Mouse (Mus musculus) lung, embryonic 16.5 days (tissue): ENCODE measurements around the gene Hs6st3. TPM values are rescaled to one million over a fixed set of nuclear protein-coding genes. Genes with fewer than 3 reads are reported as not detected.
A peak's percentile ranks its signal among the peaks of the same experiment; 100 is the strongest.

Experiments used
- ATAC-seq: fragments of 200-750 bp; cut with Nextera tagmentation; 2 replicates; pipeline ENCODE4 v1.8.0; 2017; ENCODE audit warnings: low read depth, mild to moderate bottlenecking, moderate library complexity
- H3K27ac ChIP-seq: fragments of 300-500 bp; sonication (generic); 2 replicates; pipeline ENCODE4 v1.5.1; 2014; ENCODE audit warnings: mild to moderate bottlenecking, control low read depth, low read length
- H3K27me3 ChIP-seq: fragments of 300-500 bp; sonication (generic); 2 replicates; pipeline ENCODE4 v1.6.1; 2014; ENCODE audit warnings: low read depth, low read length, mixed read lengths; ENCODE audit not compliant: control insufficient read depth, insufficient read depth
- H3K36me3 ChIP-seq: fragments of 300-500 bp; sonication (generic); 2 replicates; pipeline ENCODE4 v1.6.1; 2014; ENCODE audit warnings: low read length; ENCODE audit not compliant: control insufficient read depth, insufficient read depth
- H3K4me1 ChIP-seq: fragments of 300-500 bp; sonication (generic); replicated peaks from 2 replicates; pipeline ENCODE4 v1.6.1; 2014; ENCODE audit warnings: low read length, mixed read lengths; ENCODE audit not compliant: control insufficient read depth, insufficient read depth
- H3K4me2 ChIP-seq: fragments of 300-500 bp; sonication (generic); 2 replicates; pipeline ENCODE4 v1.6.1; 2014; ENCODE audit warnings: low read depth, low read length, control low read depth
- H3K4me3 ChIP-seq: fragments of 300-500 bp; sonication (generic); 2 replicates; pipeline ENCODE4 v1.5.1; 2014; ENCODE audit warnings: mild to moderate bottlenecking, low read length, control low read depth
- H3K9ac ChIP-seq: fragments of 300-500 bp; sonication (generic); 2 replicates; pipeline ENCODE4 v1.6.1; 2014; ENCODE audit warnings: low read length, control low read depth
- H3K9me3 ChIP-seq: fragments of 300-500 bp; sonication (generic); 2 replicates; pipeline ENCODE4 v1.6.1; 2016; ENCODE audit warnings: low read length; ENCODE audit not compliant: control insufficient read depth
- WGBS: fragments of 180-500 bp; shearing (Covaris S2); extraction: QIAGEN DNeasy Blood & Tissue Kit; methylation state at CpG from one replicate; pipeline ENCODE4 v1.1.7; 2014; 5-methylcytosine and 5-hydroxymethylcytosine counted together
- polyA plus RNA-seq: library from polyadenylated mRNA; unstranded; fragments of >200 nt; fragmentation: Nextera tagmentation; extraction: Ambion mirVana; gene quantifications from 2 replicates; pipeline ENCODE4 v1.2.1, GENCODE M21; 2015

The Hs6st3 gene
- polyA plus RNA-seq, 1 experiment from 2014 or later: 0.43 TPM

DNA sequence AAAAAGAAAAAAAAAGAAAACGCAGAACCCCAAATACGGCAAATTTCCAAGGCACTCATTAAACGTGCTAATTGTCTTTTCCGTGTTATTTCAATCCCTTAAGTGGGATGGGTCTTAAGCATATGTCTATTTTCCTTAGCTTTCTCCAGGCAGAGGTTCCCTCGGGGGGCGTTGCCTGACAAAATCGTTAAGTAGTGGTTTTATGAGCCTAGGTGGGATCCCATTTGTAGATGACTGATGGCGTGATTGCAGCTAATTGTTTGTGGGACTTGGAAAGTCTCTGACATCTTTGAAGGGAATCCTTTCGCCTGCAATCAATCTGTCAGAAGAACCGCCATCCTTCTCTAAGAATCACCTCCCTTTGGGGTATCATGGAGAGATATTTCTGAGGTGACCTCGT, 662.7 kb downstream of the Hs6st3 start:
- no peak overlapping the region for H3K27ac ChIP-seq
- WGBS: 76% methylated on average over 11 of the region's 11 CpGs

GRCm38 (mm10) chr14:119813898-119814297, 675.8 kb downstream of the Hs6st3 start:
- 92% methylated on average over 4 of the region's 4 CpGs for WGBS

More for the DNA sequence above, 662.7 kb downstream of the Hs6st3 start:
- no peak for ATAC-seq
- no peaks in the 10 kb centered on the region for H3K27me3 ChIP-seq
- no peak overlapping the region for H3K4me3 ChIP-seq
- no peak overlapping the region for H3K9ac ChIP-seq
- H3K4me2 ChIP-seq: no peak overlapping the region
- H3K9me3 ChIP-seq: no peaks in the 10 kb centered on the region
- H3K4me1 ChIP-seq: 0 out of 2 replicates have a peak, but pooled peaks cover 3% of the 10 kb centered on the region
- no peaks in the 10 kb centered on the region for H3K36me3 ChIP-seq

DNA sequence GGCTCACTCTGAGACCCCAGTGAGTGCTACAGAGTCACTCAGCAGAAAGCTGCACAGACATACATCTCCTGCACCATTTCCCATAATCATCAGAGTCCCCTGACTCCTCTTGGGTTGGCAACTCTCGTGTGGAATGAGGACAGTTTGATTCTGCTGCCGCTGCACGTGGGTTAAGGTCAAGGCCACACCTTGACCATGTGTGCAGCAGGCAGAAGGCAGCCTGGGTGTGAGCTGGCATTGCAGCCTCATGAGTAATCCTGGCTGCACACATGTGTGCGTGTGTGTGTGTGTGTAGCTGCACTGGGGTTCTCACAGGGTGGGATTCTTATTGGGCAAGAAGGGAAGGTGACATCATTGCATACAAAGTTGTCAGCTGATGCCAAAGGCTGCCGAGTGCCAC, 677.5 kb downstream of the Hs6st3 start:
- ATAC-seq: no peak
- Histone ChIP-seq H3K4me2 (no peak overlapping the region), H3K9me3 (no peaks in the 10 kb centered on the region), H3K27ac (no peak overlapping the region), H3K9ac (no peak overlapping the region), H3K4me3 (no peak overlapping the region), H3K36me3 (no peaks in the 10 kb centered on the region), H3K4me1 (no peaks in the 10 kb centered on the region), H3K27me3 (no peaks in the 10 kb centered on the region)
- WGBS: 64% methylated on average over 5 of the region's 5 CpGs

More at GRCm38 (mm10) chr14:119813898-119814297, 675.8 kb downstream of the Hs6st3 start:
- Histone ChIP-seq H3K4me3 (no peak overlapping the region), H3K9me3 (no peaks in the 10 kb centered on the region), H3K9ac (no peak overlapping the region), H3K4me1 (no peaks in the 10 kb centered on the region), H3K27ac (no peak overlapping the region), H3K27me3 (no peaks in the 10 kb centered on the region), H3K36me3 (no peaks in the 10 kb centered on the region), H3K4me2 (no peak overlapping the region)
- no peak for ATAC-seq

DNA sequence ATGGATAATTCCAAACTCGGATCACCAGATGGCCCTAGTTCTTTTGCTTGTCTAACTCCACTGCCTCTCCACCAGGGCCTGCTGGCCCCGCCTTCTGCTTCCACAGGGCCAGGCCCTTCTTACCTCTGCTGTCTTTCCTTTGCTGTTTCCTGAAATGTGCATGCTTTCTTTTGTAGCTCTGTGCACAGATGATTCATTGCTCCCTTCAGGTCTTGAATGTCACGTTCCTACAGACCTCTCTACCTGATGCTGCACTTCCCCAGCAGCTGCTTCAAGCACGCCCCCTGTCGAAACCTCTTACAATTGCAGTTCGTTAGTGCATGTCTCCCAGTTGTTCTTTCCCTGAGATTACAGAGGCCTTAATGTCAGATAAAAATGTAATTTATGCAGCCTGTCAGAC, 682.4 kb downstream of the Hs6st3 start:
- ATAC-seq: no peak
- Histone ChIP-seq H3K36me3 (no peaks in the 10 kb centered on the region), H3K9me3 (no peaks in the 10 kb centered on the region), H3K9ac (no peak overlapping the region), H3K4me2 (no peak overlapping the region), H3K27ac (no peak overlapping the region), H3K4me1 (no peaks in the 10 kb centered on the region), H3K4me3 (no peak overlapping the region), H3K27me3 (no peaks in the 10 kb centered on the region)
- WGBS: 53% methylated on average over 6 of the region's 6 CpGs

GRCm38 (mm10) chr14:119831165-119832011, 693.2 kb downstream of the Hs6st3 start:
- Histone ChIP-seq H3K27me3 (no peaks in the 10 kb centered on the region), H3K4me2 (no peak overlapping the region), H3K4me1 (peaks cover 9% of the 10 kb centered on the region; the same call in 1 of the 2 replicates), H3K36me3 (no peaks in the 10 kb centered on the region), H3K9ac (no peak overlapping the region), H3K9me3 (no peaks in the 10 kb centered on the region), H3K27ac (no peak overlapping the region), H3K4me3 (no peak overlapping the region)
- WGBS: 37% methylated on average over 19 of the region's 19 CpGs
- ATAC-seq: peak; percentile 51; the same call in 1 of the 2 replicates

DNA sequence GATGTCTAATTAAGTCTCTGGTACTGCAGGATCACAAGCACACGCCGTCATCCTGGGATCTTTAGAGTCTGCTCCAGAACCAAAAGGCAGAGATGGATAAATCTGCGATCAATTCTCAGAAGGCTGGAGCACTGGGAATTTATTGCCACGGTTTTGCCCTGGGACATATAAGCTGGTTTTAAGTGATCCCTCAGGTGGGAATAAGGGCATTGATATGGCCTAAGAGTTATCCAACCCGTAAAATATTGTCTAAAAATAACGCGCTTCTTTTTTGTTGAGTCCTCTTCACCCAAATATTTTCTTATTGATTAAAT, 693.8 kb downstream of the Hs6st3 start:
- no peaks in the 10 kb centered on the region for H3K36me3 ChIP-seq
- WGBS: 72% methylated on average over 7 of the region's 7 CpGs
- H3K4me1 ChIP-seq: peaks cover 9% of the 10 kb centered on the region; the same call in 1 of the 2 replicates
- H3K9ac ChIP-seq: no peak overlapping the region
- H3K4me2 ChIP-seq: no peak overlapping the region
- H3K27me3 ChIP-seq: no peaks in the 10 kb centered on the region
- no peak overlapping the region for H3K27ac ChIP-seq
- ATAC-seq: no peak
- no peaks in the 10 kb centered on the region for H3K9me3 ChIP-seq
- H3K4me3 ChIP-seq: no peak overlapping the region

DNA sequence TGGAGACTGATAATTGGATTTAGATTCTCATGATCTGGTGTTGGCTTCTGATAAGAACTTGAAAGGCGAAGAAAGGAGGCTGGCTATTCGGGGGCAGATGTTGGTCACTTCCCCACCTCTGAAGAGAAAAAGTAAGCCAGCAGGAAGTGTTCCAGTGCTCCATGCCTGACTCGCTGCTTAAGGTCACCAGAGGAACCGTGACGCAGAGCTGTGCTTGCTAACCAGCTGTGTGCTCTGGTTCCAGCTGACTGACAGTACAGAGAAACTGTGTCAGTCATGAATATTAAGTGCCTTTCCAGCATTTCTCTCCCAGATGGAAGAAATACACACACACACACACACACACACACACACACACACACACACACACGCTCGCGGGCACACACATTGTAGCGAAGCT, 694.8 kb downstream of the Hs6st3 start:
- Histone ChIP-seq H3K36me3 (no peaks in the 10 kb centered on the region), H3K27ac (peak overlapping the region; percentile 18), H3K4me3 (no peak overlapping the region), H3K4me2 (no peak overlapping the region), H3K9me3 (no peaks in the 10 kb centered on the region), H3K27me3 (no peaks in the 10 kb centered on the region), H3K4me1 (peaks cover 9% of the 10 kb centered on the region; the same call in 1 of the 2 replicates), H3K9ac (no peak overlapping the region)
- ATAC-seq: no peak; the same call in 1 of the 2 replicates
- 48% methylated on average over 9 of the region's 9 CpGs for WGBS

- 17% methylated on average over 8 of the region's 8 CpGs for WGBS
- Histone ChIP-seq H3K4me1 (peaks cover 9% of the 10 kb centered on the region; the same call in 1 of the 2 replicates), H3K9me3 (no peaks in the 10 kb centered on the region), H3K27me3 (no peaks in the 10 kb centered on the region), H3K36me3 (no peaks in the 10 kb centered on the region), H3K4me2 (no peak overlapping the region), H3K4me3 (no peak overlapping the region), H3K27ac (peak overlapping the region; percentile 55), H3K9ac (no peak overlapping the region)
- ATAC-seq: peak; percentile 93
Measured at GRCm38 (mm10) chr14:119834008-119834700, 696.0 kb downstream of the Hs6st3 start.

DNA sequence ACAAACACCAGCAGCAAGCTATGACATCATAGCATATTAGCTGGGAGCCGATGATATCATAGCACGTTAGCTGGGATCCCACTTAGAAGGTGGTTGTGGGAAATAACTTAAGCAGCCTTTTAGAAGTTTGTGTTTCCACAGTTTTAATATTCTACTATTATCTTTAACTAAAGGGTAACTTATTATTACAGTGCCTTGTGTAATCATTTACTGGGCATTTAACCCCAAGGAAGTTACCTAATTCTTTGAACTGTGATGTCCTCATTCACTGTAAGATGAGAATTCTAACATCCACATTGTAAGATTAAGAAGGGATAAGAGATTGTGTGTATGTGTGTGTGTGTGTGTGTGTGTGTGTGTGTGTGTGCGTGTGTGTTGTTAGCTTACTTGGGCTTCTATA, 697.9 kb downstream of the Hs6st3 start:
- Histone ChIP-seq H3K4me3 (no peak overlapping the region), H3K4me2 (no peak overlapping the region), H3K27ac (no peak overlapping the region), H3K27me3 (no peaks in the 10 kb centered on the region), H3K9me3 (no peaks in the 10 kb centered on the region), H3K36me3 (no peaks in the 10 kb centered on the region), H3K9ac (no peak overlapping the region), H3K4me1 (peaks cover 9% of the 10 kb centered on the region; the same call in 1 of the 2 replicates)
- no peak for ATAC-seq
- WGBS: 85% methylated on average over 3 of the region's 3 CpGs
